Mouse (Mus musculus): ENCODE measurements around the gene Btg2. TPM values are rescaled to one million over a fixed set of nuclear protein-coding genes. Genes with fewer than 3 reads are reported as not detected.

The Btg2 gene
- polyA plus RNA-seq, 1 experiment from 2014 or later: 109 TPM

DNA sequence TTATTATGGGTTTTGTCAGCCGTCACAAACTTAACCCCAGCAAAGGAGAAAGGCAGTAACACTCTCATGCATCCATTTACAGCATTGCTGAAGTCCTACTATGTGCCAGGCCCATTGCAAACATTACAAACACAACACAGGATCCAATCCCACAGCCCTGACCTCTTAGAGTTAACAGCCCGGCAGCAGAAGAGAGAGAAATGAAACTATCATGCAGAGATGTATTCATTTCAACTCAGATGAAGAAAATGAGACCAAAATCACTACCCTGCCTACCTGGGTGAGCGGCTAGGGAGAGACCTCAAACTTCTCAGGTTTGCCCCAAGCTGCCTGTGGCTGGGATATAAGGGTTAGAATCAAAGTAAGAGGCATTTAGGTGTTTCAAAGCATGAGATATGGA, 12.4 kb downstream of the Btg2 start:
- Histone ChIP-seq H3K4me3 (ENCODE audit: low read depth, low read length) (no peak overlapping the region), H3K27me3 (ENCODE audit: control insufficient read depth, insufficient read depth, low read depth, low read length) (peaks cover 54% of the 10 kb centered on the region), H3K4me1 (ENCODE audit: control insufficient read depth, low read depth, low read length) (peaks cover 81% of the 10 kb centered on the region), H3K4me2 (ENCODE audit: low read depth, low read length) (no peak overlapping the region), H3K27ac (ENCODE audit: low read length) (peak overlapping the region; percentile 57), H3K9me3 (replicated peaks; ENCODE audit: control insufficient read depth, low read length) (no peaks in the 10 kb centered on the region), H3K9ac (ENCODE audit: low read depth, low read length) (no peak overlapping the region), H3K36me3 (ENCODE audit: control insufficient read depth, insufficient read depth) (no peaks in the 10 kb centered on the region)
- WGBS (ENCODE audit: insufficient replicate concordance): 46% methylated on average over 3 of the region's 3 CpGs
- ATAC-seq (ENCODE audit: low read depth): no peak

DNA sequence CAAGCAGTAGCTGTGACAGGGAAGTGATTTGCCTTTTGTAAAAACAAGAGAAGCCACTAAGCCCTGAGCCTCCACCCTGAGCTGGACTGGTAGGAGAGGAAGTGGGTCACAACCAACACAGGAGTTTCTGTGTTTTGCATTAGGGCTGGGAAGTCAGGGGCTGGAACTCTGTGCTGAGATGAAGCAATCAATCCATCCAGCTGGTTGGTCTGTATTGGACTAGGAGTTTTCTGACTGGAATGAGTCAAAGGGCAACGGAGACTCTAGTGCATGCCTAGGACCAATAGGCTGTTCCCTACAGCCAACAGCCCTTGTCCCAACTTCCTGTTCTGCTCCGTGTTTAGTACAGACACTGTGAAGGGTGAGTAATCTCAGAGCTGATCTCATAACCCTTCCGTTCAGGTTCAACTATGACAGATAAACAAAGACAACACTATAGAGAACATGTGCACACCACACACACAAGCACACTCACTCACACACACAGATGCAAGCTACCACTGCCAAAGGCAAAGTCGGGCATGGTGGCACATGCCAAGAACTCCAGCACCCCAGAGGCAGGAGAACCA, 13.6 kb downstream of the Btg2 start:
- Histone ChIP-seq H3K9ac (ENCODE audit: low read depth, low read length) (no peak overlapping the region), H3K36me3 (ENCODE audit: control insufficient read depth, insufficient read depth) (no peaks in the 10 kb centered on the region), H3K4me3 (ENCODE audit: low read depth, low read length) (no peak overlapping the region), H3K27me3 (ENCODE audit: control insufficient read depth, insufficient read depth, low read depth, low read length) (peaks cover 54% of the 10 kb centered on the region), H3K4me1 (ENCODE audit: control insufficient read depth, low read depth, low read length) (peaks cover 78% of the 10 kb centered on the region), H3K4me2 (ENCODE audit: low read depth, low read length) (no peak overlapping the region), H3K9me3 (replicated peaks; ENCODE audit: control insufficient read depth, low read length) (no peaks in the 10 kb centered on the region), H3K27ac (ENCODE audit: low read length) (peak overlapping the region; percentile 78)
- peak; percentile 49 for ATAC-seq (ENCODE audit: low read depth)
- WGBS (ENCODE audit: insufficient replicate concordance): 16% methylated on average over 4 of the region's 4 CpGs

DNA sequence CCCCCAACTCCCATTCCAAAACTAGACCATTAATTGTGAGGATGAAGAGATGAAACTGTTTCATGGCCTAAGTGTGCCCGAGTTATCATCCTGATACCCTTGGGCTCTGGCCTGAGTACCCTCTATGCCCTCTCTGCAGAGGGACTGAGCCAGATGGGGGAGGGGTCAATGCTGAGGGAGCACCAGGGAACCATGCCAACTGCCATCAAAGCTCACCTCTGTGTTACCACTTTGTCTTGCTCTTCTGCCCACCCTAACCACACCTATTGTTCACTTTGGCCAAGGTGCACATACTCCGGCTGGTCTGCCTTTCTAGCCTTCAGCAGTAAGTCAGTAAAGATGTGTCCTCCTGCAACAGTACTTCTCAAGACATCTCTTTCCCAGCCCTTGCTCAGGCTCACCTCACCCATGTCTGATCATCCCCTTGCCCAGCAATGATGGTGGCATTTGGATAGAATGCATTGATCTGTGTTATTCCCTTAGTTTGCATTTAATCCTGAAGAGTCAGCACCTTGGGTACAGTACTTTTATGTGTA, 14.6 kb downstream of the Btg2 start:
- H3K27ac ChIP-seq (ENCODE audit: low read length): peak overlapping the region; percentile 78
- no peak overlapping the region for H3K9ac ChIP-seq (ENCODE audit: low read depth, low read length)
- H3K4me1 ChIP-seq (ENCODE audit: control insufficient read depth, low read depth, low read length): peaks cover 78% of the 10 kb centered on the region
- ATAC-seq (ENCODE audit: low read depth): no peak
- no peaks in the 10 kb centered on the region for H3K9me3 ChIP-seq (replicated peaks; ENCODE audit: control insufficient read depth, low read length)
- WGBS (ENCODE audit: insufficient replicate concordance): 79% methylated on average over 2 of the region's 2 CpGs
- peaks cover 54% of the 10 kb centered on the region for H3K27me3 ChIP-seq (ENCODE audit: control insufficient read depth, insufficient read depth, low read depth, low read length)
- H3K4me3 ChIP-seq (ENCODE audit: low read depth, low read length): no peak overlapping the region
- no peaks in the 10 kb centered on the region for H3K36me3 ChIP-seq (ENCODE audit: control insufficient read depth, insufficient read depth)
- no peak overlapping the region for H3K4me2 ChIP-seq (ENCODE audit: low read depth, low read length)

DNA sequence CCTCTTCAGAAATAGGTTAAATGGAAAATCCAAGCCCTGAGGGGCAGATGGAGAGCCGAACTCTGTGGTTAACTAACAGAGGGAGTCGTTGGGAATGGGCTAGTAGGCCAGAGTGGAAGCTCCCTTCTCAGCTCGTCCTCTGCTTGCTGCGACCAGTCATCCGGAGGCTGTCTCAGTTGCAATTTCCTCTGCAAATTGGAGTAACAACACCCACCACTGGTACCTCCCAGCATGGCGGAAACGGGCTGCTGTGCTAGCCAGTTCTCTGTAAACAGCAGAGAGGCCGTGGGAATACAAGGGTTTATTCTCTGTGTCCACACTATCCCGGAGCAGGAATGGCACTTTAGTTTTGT, 15.2 kb downstream of the Btg2 start:
- Histone ChIP-seq H3K27ac (ENCODE audit: low read length) (peak overlapping the region; percentile 78), H3K4me2 (ENCODE audit: low read depth, low read length) (peak overlapping the region; percentile 52), H3K9ac (ENCODE audit: low read depth, low read length) (peak overlapping the region; percentile 53), H3K9me3 (replicated peaks; ENCODE audit: control insufficient read depth, low read length) (no peaks in the 10 kb centered on the region), H3K36me3 (ENCODE audit: control insufficient read depth, insufficient read depth) (no peaks in the 10 kb centered on the region), H3K4me3 (ENCODE audit: low read depth, low read length) (peak overlapping the region; percentile 30), H3K27me3 (ENCODE audit: control insufficient read depth, insufficient read depth, low read depth, low read length) (peaks cover 54% of the 10 kb centered on the region), H3K4me1 (ENCODE audit: control insufficient read depth, low read depth, low read length) (peaks cover 76% of the 10 kb centered on the region)
- no peak for ATAC-seq (ENCODE audit: low read depth)
- WGBS (ENCODE audit: insufficient replicate concordance): 19% methylated on average over 9 of the region's 9 CpGs

DNA sequence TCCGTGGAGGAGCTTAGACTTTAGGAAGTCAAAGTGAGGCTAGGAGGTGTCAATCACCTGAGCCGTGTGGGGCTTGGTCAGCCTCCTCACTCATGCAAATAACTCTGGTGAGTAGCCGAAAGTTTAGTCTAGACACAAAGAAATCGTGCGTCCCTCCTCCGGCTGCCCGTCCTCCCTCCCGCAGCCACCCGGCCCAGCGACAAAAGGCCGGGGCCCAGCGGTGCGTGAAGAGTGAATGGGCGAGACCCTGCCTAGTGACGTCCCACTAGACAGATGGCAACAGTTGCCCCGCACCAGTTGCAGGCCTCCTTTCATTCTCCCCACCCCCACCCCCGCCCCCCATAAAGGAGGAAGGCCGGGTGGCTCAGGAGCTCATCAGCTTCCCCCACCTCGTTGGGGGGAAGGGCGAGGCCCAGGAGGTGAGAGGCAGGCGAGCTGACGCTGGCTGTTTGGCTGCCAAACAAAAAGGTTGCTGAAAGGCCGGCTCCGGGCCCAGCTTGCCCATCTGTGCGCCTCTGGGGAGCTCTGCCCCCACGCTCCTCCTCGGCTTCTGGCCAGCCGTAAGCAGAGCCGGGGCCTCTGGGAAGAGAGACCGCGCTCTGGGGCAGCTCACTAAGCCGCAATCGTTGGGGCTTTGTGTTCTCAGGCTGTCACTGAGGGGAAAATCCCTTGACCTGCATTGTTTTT, 15.7 kb downstream of the Btg2 start:
- H3K27me3 ChIP-seq (ENCODE audit: control insufficient read depth, insufficient read depth, low read depth, low read length): peaks cover 52% of the 10 kb centered on the region
- no peaks in the 10 kb centered on the region for H3K36me3 ChIP-seq (ENCODE audit: control insufficient read depth, insufficient read depth)
- peak overlapping the region; percentile 53 for H3K9ac ChIP-seq (ENCODE audit: low read depth, low read length)
- peak overlapping the region; percentile 78 for H3K27ac ChIP-seq (ENCODE audit: low read length)
- H3K4me3 ChIP-seq (ENCODE audit: low read depth, low read length): peak overlapping the region; percentile 30
- no peak for ATAC-seq (ENCODE audit: low read depth)
- H3K9me3 ChIP-seq (replicated peaks; ENCODE audit: control insufficient read depth, low read length): no peaks in the 10 kb centered on the region
- WGBS (ENCODE audit: insufficient replicate concordance): 5% methylated on average over 32 of the region's 33 CpGs
- peak overlapping the region; percentile 52 for H3K4me2 ChIP-seq (ENCODE audit: low read depth, low read length)
- peaks cover 76% of the 10 kb centered on the region for H3K4me1 ChIP-seq (ENCODE audit: control insufficient read depth, low read depth, low read length)

DNA sequence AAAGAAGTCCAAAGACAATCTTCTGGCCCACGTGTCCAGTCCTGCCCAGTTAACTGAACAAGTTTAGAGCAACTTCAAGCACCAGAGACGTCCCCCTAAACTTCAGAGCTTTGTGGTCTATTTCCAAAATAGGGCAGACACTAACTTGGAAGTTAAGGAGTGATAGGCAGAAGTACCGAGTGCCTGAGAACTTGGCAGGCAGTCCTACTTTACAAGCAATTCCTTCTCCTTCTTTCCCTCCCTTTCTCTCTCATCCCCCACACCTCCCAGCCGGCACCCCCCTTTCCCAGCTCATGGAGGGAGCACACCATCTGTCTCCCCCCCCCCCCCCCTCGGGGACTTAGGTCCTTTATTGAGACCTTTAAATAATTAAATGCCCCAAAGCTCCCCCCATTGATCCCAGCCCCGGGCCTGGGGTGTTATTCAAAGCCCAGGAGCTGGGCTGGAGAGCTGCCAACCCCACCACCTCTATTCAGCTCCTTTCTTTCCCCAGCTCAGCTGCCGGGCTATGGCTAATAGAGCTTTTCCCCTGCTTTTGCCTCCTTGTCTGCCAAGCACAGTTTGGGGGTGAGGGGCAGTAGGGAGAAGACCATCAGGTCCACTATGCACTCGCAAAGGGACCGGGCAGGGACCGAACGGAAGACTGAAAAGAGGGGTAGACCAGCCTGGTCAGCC, 16.4 kb downstream of the Btg2 start:
- Histone ChIP-seq H3K9me3 (replicated peaks; ENCODE audit: control insufficient read depth, low read length) (no peaks in the 10 kb centered on the region), H3K36me3 (ENCODE audit: control insufficient read depth, insufficient read depth) (no peaks in the 10 kb centered on the region), H3K27me3 (ENCODE audit: control insufficient read depth, insufficient read depth, low read depth, low read length) (peaks cover 47% of the 10 kb centered on the region), H3K4me3 (ENCODE audit: low read depth, low read length) (peak overlapping the region; percentile 30), H3K9ac (ENCODE audit: low read depth, low read length) (peak overlapping the region; percentile 53), H3K4me1 (ENCODE audit: control insufficient read depth, low read depth, low read length) (peaks cover 75% of the 10 kb centered on the region), H3K27ac (ENCODE audit: low read length) (peak overlapping the region; percentile 78), H3K4me2 (ENCODE audit: low read depth, low read length) (peak overlapping the region; percentile 52)
- 31% methylated on average over 11 of the region's 11 CpGs for WGBS (ENCODE audit: insufficient replicate concordance)
- ATAC-seq (ENCODE audit: low read depth): no peak

DNA sequence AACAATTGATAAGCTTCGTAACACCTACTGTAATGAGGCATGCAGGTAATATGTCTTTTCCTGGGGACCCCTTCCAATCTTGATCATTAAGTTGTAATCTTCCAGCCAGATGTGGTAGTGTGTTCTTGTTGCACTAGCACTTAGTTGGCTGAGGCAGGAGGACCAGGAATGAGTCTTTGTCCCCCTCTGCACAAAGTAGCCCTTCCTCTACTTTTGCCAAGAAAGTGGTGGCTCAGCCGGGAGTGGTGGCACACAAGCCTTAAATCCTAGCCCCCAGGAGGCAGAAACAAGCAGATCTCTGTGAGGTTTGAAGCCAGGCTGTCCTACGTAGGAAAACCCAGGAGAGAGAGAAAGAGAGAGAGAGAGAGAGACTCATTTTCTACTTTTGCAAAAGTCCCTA, 17.0 kb downstream of the Btg2 start:
- Histone ChIP-seq H3K4me1 (ENCODE audit: control insufficient read depth, low read depth, low read length) (peaks cover 75% of the 10 kb centered on the region), H3K36me3 (ENCODE audit: control insufficient read depth, insufficient read depth) (no peaks in the 10 kb centered on the region), H3K9ac (ENCODE audit: low read depth, low read length) (peak overlapping the region; percentile 86; the same call in 1 of the 2 replicates), H3K27me3 (ENCODE audit: control insufficient read depth, insufficient read depth, low read depth, low read length) (peaks cover 46% of the 10 kb centered on the region), H3K27ac (ENCODE audit: low read length) (no peak overlapping the region; the same call in 1 of the 2 replicates), H3K4me3 (ENCODE audit: low read depth, low read length) (no peak overlapping the region), H3K4me2 (ENCODE audit: low read depth, low read length) (no peak overlapping the region), H3K9me3 (replicated peaks; ENCODE audit: control insufficient read depth, low read length) (no peaks in the 10 kb centered on the region)
- ATAC-seq (ENCODE audit: low read depth): no peak
- 74% methylated on average over 3 of the region's 3 CpGs for WGBS (ENCODE audit: insufficient replicate concordance)

DNA sequence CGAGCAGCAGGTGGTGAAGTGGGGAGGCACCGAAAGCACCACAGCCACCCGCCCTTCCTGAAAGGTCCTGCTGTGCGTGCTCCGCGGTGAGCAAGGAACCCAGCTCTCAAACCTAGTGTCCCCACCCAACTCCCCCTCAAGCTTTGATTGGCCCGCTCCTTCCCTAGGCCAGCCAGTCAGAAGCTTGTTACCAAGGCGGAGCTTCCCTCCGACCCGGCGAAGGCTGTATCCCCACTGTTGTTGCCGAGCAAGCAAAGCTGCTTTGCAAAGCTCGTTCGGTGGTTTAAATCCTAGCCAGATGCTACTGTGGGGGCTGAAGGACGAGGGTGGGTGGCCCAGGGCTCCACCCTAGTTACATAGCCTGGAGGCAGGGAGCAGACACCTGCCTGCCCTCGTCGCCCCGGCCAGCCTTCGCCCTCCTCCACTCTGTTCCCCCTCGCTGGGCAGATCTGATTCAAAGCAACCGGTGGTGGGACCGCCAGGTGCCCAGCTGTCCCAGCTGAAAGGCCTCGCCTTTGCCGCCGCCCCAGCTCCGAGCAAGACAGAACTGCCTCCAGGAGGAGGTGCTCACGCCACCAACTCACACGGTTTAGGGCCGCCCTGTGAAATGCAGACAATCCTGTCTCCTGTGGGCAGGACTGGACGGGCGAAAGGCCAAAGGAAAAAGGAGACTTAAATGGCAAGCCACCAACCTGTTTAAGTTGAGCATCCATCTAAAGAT, 17.9 kb downstream of the Btg2 start:
- ATAC-seq (ENCODE audit: low read depth): peak; percentile 94
- Histone ChIP-seq H3K4me1 (ENCODE audit: control insufficient read depth, low read depth, low read length) (peaks cover 69% of the 10 kb centered on the region), H3K27ac (ENCODE audit: low read length) (peak overlapping the region; percentile 99), H3K27me3 (ENCODE audit: control insufficient read depth, insufficient read depth, low read depth, low read length) (peaks cover 40% of the 10 kb centered on the region), H3K9ac (ENCODE audit: low read depth, low read length) (peak overlapping the region; percentile 86), H3K9me3 (replicated peaks; ENCODE audit: control insufficient read depth, low read length) (no peaks in the 10 kb centered on the region), H3K36me3 (ENCODE audit: control insufficient read depth, insufficient read depth) (no peaks in the 10 kb centered on the region), H3K4me3 (ENCODE audit: low read depth, low read length) (peak overlapping the region; percentile 63), H3K4me2 (ENCODE audit: low read depth, low read length) (peak overlapping the region; percentile 96)
- 6% methylated on average over 31 of the region's 31 CpGs for WGBS (ENCODE audit: insufficient replicate concordance)
